Mouse (Mus musculus) megakaryocyte, adult 5-6 weeks (primary cell): ENCODE measurements around the gene Dhx37. TPM values are rescaled to one million over a fixed set of nuclear protein-coding genes. Genes with fewer than 3 reads are reported as not detected.
A peak's percentile ranks its signal among the peaks of the same experiment; 100 is the strongest.
"Not testable (repeated sequence)": the region's sequence is repeated elsewhere in the genome, so short reads cannot be mapped to it uniquely, and the experiment has no call there.

ENCODE experiments used
- ATAC-seq: 2 replicates; pipeline ENCODE4 v1.8.0; 2016; ENCODE audit warnings: mild to moderate bottlenecking, inconsistent platforms; ENCODE audit not compliant: poor library complexity, severe bottlenecking
- total RNA-seq, 2 experiments: library from RNA; stranded (forward) in 1 of 2; stranded (reverse) in 1 of 2; fragments of 153-499, 151-499 nt in 1 of 2; fragments of 221-1000, 200-1000 nt in 1 of 2; gene quantifications; 2 replicates each; pipeline versions ENCODE4 v1.2.3 to v1.2.4; 2015 to 2017

Gene Dhx37
- total RNA-seq, 2 experiments from 2014 or later: 6.6 to 29.0 TPM

GRCm38 (mm10) chr5:125391609-125392008 is 42.3 kb downstream of the Dhx37 start:
- ATAC-seq: no peak

GRCm38 (mm10) chr5:125390906-125391477 is 42.9 kb downstream of the Dhx37 start:
- ATAC-seq: no peak

- ATAC-seq: peak; percentile 26
These were observed 44.1 kb downstream of the Dhx37 start, which contains the start of gene Ubc for GRCm38 (mm10) chr5:125389579-125390441. Gene Ubc (minus strand): TSS chr5:125390202.

DNA sequence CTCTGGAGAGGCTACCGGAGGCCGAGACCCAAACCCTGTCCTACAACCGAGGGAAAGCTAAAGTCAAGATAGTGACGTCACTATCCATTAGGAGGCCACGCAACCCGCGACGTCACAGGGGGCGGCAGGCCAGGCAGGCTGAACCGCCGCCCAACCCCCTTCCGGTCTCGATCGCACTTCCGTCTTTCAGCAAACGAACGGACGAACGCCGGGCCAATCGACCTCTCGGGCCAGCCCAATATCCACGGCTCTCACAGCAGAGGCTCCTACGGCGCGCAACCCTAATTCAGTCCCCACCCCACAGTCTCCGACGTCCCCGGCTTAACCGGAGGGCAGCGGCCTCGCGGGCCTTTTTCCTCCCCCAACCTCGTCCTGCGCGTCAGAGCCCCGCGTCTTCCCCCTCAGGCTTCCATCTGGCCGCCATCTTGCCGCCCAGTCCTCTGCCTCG is 44.8 kb downstream of the Dhx37 start, which contains the start of gene Gm10382:
Gene Gm10382, plus strand, starts transcription at position 192 of the 448 bp plus-strand sequence.
- peak; percentile 47 for ATAC-seq

- no peak for ATAC-seq
These were observed 45.4 kb downstream of the Dhx37 start for GRCm38 (mm10) chr5:125388358-125389092.

GRCm38 (mm10) chr5:125387295-125387694 is 46.6 kb downstream of the Dhx37 start:
- ATAC-seq: not testable (repeated sequence)

DNA sequence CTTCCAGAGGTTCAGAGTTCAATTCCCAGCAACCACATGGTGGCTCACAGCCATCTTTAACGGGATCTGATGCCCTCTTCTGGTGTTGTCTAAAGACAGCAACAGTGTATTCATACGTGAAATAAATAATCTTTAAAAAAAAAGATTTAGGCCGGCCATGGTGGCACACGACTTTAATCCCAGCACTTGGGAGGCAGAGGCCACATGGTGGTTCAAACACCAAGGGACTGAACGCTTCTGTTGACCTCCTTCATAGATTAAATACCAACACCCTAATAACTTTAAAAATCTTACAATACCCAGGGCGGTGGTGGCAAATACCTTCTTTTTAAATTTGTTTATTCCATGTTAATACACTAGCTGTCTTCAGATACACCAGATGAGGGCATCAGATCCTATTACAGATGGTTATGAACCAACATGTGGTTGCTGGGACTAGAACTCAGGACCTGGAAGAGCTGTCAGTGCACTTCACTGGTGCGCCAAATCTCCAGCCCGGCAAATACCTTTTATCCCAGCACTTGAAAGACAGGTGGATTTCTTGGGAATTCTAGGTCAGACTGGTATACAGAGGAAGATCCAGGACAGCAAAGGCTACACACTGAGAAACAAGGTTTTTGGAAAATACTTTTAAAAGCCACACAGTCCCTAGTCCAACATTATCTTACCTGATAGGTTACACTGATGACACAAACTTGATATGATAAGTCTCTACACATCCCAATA is 48.5 kb downstream of the Dhx37 start:
- no peak for ATAC-seq

DNA sequence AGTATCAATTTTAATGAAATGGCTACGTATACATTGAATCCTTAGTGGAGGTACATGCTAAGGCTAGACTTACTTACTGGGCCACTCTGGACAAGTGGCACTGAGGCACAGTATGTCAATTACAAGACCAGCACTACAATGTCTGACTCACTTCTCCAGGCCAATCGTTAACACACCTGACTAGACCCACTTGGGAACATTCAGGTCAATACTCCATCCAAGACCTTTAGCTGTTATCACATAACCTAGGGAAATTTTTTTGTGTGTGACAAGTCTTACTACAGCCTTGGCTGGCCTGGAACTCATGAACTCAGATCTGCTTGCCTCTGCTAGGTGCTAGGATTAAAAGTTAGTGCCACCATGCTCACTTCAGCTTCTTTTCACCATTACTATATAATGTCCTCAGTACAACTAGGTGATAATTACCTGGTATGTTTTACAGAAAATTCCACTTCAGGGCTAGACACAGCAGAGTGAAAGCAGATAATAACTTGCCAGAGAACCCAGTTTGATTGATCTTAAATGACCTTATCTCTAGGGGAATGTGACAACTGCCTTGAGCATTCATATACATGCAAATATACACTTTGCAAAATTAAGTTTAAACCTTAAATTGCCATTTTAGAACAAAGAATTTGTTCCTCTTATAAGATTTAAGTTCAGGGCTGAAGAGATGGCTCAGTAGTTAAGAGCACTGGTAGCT is 49.3 kb downstream of the Dhx37 start:
- no peak for ATAC-seq

DNA sequence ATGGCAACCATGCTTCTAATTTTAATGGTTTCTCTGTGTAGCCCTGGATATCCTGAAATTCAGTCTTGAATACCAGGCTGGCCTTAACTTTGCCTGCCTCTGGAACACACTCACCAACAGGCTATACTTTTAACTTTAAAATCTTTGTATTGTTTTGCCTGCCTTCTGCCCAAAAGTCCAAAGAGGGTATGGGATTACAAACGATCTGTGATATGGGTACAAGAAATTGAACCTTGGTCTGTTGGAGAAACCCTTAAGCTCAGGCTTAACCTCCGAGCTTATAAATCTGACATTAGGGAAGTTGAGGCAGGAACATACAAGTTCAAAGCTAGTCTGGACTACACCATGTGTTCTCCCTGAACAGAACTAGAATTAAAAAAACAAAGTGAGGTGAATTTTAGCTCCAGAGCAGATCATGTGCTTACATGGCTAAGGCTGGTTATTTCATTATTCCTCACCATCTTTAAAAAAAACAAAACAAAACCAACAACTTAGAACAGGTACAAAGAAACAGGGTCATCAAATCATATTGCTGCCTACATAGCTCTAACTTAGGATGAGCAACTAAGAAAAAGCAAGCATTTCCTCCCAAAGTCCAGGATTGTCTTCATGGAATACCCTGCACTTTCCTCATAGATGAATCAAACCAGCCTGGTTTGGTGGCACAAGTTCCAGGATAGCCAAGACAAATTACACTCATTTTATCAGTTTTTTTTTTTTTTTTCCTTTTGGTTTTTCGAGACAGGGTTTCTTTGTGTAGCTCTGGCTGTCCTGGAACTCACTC is 50.1 kb downstream of the Dhx37 start:
- ATAC-seq: no peak

DNA sequence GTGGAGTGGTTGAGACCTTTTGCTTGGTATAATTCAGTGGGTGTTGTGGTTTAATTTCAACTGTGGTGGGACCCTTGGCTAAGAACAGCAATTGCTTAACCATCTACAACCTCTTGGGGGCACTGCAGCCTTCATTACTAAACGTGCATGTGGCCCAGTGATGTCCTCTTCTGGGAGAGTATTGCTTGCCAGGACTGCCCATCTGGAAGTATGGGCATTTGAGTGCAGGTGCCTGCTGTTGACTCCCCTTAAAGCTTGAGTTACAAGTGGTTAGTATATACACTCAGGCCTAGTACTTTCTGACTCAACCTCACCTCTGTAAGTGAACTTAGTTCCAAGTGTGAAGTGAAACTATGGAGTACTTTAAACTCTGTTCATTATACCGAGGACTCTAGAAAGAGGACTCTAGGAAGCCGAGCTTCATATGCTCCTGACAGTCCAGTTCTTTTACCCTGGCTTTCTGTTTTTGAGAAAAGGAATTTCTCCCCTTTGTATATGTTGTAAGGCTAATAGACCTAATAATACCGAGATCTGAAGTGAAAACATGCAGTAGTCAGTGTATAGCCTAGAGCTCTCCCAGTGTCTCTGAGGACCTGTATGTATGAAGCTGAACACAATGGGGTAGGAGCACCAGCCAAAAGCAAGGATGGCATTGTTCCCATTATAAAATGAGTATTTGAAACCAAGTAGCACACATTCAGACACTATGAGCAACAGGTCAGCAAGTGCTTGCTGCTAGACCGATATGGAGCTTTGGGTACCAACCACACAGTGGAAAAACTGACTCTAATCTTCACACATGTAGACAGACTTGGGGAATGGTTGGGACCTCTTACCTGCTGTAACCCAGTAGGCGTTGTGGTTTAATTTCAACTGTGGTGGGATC is 51.0 kb downstream of the Dhx37 start:
- peak; percentile 64 for ATAC-seq

GRCm38 (mm10) chr5:125381954-125382672 is 51.8 kb downstream of the Dhx37 start:
- no peak; the same call in 1 of the 2 replicates for ATAC-seq

DNA sequence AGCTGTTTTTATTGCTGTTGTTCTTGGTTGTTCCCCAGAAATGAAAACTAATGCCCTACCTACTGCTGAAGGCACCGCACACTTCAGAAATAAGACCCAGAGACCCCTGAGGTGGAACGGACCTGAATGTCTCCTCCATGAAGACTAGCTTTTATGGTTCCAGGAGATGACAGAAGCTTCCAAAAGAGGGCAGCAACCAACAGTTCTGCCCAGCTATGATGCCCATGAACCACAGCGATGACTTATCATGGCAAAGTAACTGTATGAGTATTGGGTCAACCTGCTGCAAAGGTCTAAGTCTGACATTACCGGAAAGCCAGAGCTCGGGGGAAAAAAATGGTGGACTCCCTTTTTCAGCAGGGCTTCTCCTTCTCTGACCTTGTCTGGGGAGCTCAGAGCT is 55.0 kb downstream of the Dhx37 start:
- no peak for ATAC-seq

GRCm38 (mm10) chr5:125377214-125377613 is 56.7 kb downstream of the Dhx37 start:
- ATAC-seq: no peak

DNA sequence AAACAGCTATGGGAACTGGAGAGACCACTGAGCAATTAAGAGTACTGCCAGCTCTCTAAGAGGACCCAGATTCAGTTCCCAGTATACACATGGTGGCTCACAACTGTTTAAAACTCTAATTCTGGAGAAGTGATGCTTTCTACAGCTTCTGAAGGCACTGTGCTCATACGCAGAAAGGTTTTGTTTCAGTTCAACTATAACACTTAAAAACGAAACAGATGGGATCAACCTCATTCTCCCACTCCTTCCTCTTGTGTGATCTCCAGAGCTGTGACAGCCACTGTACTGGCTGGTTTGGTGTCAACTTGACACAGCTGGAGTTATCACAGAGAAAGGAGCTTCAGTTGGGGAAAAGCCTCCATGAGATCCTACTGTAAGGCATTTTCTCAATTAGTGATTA is 58.0 kb downstream of the Dhx37 start:
- ATAC-seq: peak; percentile 64

DNA sequence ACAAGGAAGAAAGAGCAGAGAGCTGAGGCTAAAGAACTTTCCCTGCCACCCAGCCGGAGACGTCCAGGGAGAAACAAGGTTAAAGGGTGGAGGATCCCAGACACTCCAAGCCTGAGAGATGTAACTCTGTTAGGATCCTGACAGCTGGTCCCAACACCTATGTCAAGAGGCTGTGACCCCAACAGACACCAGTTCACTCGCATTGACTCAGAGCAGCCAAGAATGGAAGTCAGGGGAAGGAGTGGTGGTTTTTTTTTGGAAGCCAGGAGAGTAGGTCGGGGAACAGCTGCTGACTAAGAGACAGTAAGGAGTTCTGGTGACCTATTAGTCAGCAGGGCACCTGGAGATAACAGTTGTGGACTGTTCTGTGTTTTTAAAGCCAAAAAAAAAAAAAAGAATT is 61.9 kb downstream of the Dhx37 start:
- no peak for ATAC-seq

GRCm38 (mm10) chr5:125370950-125371693 is 62.8 kb downstream of the Dhx37 start:
- no peak for ATAC-seq

DNA sequence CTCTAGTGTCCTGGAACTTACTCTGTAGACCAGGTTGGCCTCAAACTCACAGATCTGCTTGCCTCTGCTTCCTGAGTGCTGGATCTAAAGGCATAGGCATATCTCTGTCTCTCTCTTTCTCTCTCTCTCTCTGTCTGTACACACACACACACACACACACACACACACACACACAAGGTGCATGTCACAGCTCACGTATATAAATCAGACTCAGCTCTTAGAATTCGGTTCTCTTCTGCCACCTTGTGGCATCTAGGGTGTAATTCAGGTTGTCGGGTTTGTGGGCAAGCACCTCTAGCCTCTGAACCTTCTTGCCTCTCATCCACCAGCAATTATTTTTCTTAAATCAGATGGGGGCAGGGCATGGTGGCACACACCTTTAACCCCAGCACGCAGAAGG is 65.4 kb downstream of the Dhx37 start:
- peak; percentile 98 for ATAC-seq
